ENCODE assay signal across 8 mouse cellular contexts in genomic region chr11:29693576-29694410, GRCm38 (mm10). TPM values are rescaled to one million over a fixed set of nuclear protein-coding genes. Genes with fewer than 3 reads are reported as not detected.
DNase-seq lines count a peak whose midpoint lies in the region; ATAC-seq and TF ChIP-seq lines count a peak whose summit lies in the region.

No protein-coding gene starts in this region.

- peaks cover 52% of the 10 kb centered on the region for H3K79me2 ChIP-seq in myocyte (ENCODE audit: control insufficient read depth, insufficient read depth)

- peak overlapping the region; percentile 94 for H3ac ChIP-seq in myocyte (ENCODE audit: control insufficient read depth, insufficient read length)

- H3K27me3 ChIP-seq in erythroblast, embryonic 14.5 days (ENCODE audit: control insufficient read depth): peaks cover 3% of the 10 kb centered on the region; the same call in 1 of the 2 replicates
- no peaks in the 10 kb centered on the region for H3K27me3 ChIP-seq in heart, embryonic 13.5 days (replicated peaks)
- H3K27me3 ChIP-seq in kidney, postnatal 0 days (ENCODE audit: insufficient read depth, low read length): no peaks in the 10 kb centered on the region
- H3K27me3 ChIP-seq in liver, embryonic 11.5 days (replicated peaks; ENCODE audit: control insufficient read depth, insufficient read depth, low read length): no peaks in the 10 kb centered on the region
- H3K27me3 ChIP-seq in myocyte (ENCODE audit: control insufficient read depth, insufficient read depth, insufficient read length): no peaks in the 10 kb centered on the region

- peak overlapping the region; percentile 100 for H3K9ac ChIP-seq in heart, embryonic 13.5 days
- H3K9ac ChIP-seq in kidney, postnatal 0 days (ENCODE audit: low read depth, low read length): peak overlapping the region; percentile 91
- H3K9ac ChIP-seq in liver, embryonic 11.5 days (ENCODE audit: low read depth, low read length): peak overlapping the region; percentile 95

- H3K4me2 ChIP-seq in heart, embryonic 13.5 days: peak overlapping the region; percentile 78
- H3K4me2 ChIP-seq in kidney, postnatal 0 days (ENCODE audit: low read length): peak overlapping the region; percentile 51
- H3K4me2 ChIP-seq in liver, embryonic 11.5 days: peak overlapping the region; percentile 70
- H3K4me2 ChIP-seq in myocyte (ENCODE audit: low read depth): peak overlapping the region; percentile 92

- H3K9me3 ChIP-seq in erythroblast, embryonic 14.5 days (ENCODE audit: control insufficient read depth, low read length): no peaks in the 10 kb centered on the region
- H3K9me3 ChIP-seq in heart, embryonic 13.5 days: no peaks in the 10 kb centered on the region
- H3K9me3 ChIP-seq in kidney, postnatal 0 days (replicated peaks; ENCODE audit: low read length): no peaks in the 10 kb centered on the region
- H3K9me3 ChIP-seq in liver, embryonic 11.5 days (ENCODE audit: control insufficient read depth, low read length): no peaks in the 10 kb centered on the region

- H3K27ac ChIP-seq in heart, embryonic 13.5 days (replicated peaks): peak overlapping the region; percentile 99
- H3K27ac ChIP-seq in kidney, postnatal 0 days: peak overlapping the region; percentile 96
- H3K27ac ChIP-seq in liver, embryonic 11.5 days (ENCODE audit: low read depth, low read length): peak overlapping the region; percentile 96

- H3K4me3 ChIP-seq in erythroblast, embryonic 14.5 days (replicated peaks): peak overlapping the region; percentile 95
- peak overlapping the region; percentile 97 for H3K4me3 ChIP-seq in heart, embryonic 13.5 days
- peak overlapping the region; percentile 89 for H3K4me3 ChIP-seq in kidney, postnatal 0 days (replicated peaks; ENCODE audit: low read depth, low read length)
- H3K4me3 ChIP-seq in liver, embryonic 11.5 days (ENCODE audit: low read depth, low read length): peak overlapping the region; percentile 94
- H3K4me3 ChIP-seq in myocyte: peak overlapping the region; percentile 93

- H3K4me1 ChIP-seq in erythroblast, embryonic 14.5 days (ENCODE audit: control insufficient read depth): peaks cover 27% of the 10 kb centered on the region
- H3K4me1 ChIP-seq in heart, embryonic 13.5 days: peaks cover 28% of the 10 kb centered on the region
- peaks cover 4% of the 10 kb centered on the region; the same call in 1 of the 2 replicates for H3K4me1 ChIP-seq in kidney, postnatal 0 days (replicated peaks; ENCODE audit: insufficient read depth, low read length)
- peaks cover 2% of the 10 kb centered on the region; the same call in 1 of the 2 replicates for H3K4me1 ChIP-seq in liver, embryonic 11.5 days (replicated peaks; ENCODE audit: control insufficient read depth, insufficient read depth, low read length)

- peak; percentile 42 for TF ChIP-seq POLR2A in myocyte (IDR thresholded peaks at IDR 0.05; ENCODE audit: insufficient read length, low read depth)

- DNase-seq in CD4-positive, CD25-positive, alpha-beta regulatory T cell, adult 2 months (ENCODE audit: low read depth, low spot score): peak; percentile 92
- peak; percentile 79 for DNase-seq in brain, embryonic 18.5 days (ENCODE audit: low read depth, low spot score)
- peak; percentile 94 for DNase-seq in kidney, postnatal 0 days (ENCODE audit: low spot score)
- peak; percentile 86 for DNase-seq in liver, embryonic 11.5 days (ENCODE audit: low spot score)
- DNase-seq in spleen, postnatal 4 days (ENCODE audit: low spot score in 2 of 2): peak; percentile 86 to 94

- TF ChIP-seq CTCF in kidney, postnatal 0 days (IDR thresholded peaks at IDR 0.05; ENCODE audit: low read depth): peak; percentile 75

- under 1% methylated on average over 51 of the region's 53 CpGs for WGBS in heart, embryonic 13.5 days
- under 1% methylated on average over 35 of the region's 53 CpGs for WGBS in kidney, postnatal 0 days
- WGBS in liver, embryonic 11.5 days: under 1% methylated on average over 51 of the region's 53 CpGs

- peaks cover 8% of the 10 kb centered on the region for H3K36me3 ChIP-seq in erythroblast, embryonic 14.5 days (ENCODE audit: control insufficient read depth)
- H3K36me3 ChIP-seq in heart, embryonic 13.5 days: peaks cover 10% of the 10 kb centered on the region
- no peaks in the 10 kb centered on the region for H3K36me3 ChIP-seq in kidney, postnatal 0 days (ENCODE audit: insufficient read depth, low read length)
- H3K36me3 ChIP-seq in liver, embryonic 11.5 days (ENCODE audit: control insufficient read depth, insufficient read depth, low read length): no peaks in the 10 kb centered on the region
- H3K36me3 ChIP-seq in myocyte (ENCODE audit: control insufficient read depth, insufficient read depth): peaks cover 10% of the 10 kb centered on the region

- peak; percentile 76 for ATAC-seq in heart, embryonic 13.5 days (ENCODE audit: extremely low read depth, insufficient number of reproducible peaks, low FRiP score, low TSS enrichment)
- ATAC-seq in kidney, postnatal 0 days (replicated peaks; ENCODE audit: low FRiP score, low read depth): peak; percentile 84
- ATAC-seq in liver, embryonic 11.5 days (replicated peaks; ENCODE audit: low FRiP score): peak; percentile 72

TF ChIP-seq in myocyte, 11 proteins besides CTCF, POLR2A, EP300 and RAD21:
- TF ChIP-seq MYOG (IDR thresholded peaks at IDR 0.05; ENCODE audit: control insufficient read depth in 1 of 3, insufficient read depth in 1 of 3, insufficient read length in 2 of 3, low read depth in 2 of 3): peak in 1 of 3 experiments; percentile 26
- TF ChIP-seq SRF (IDR thresholded peaks at IDR 0.05; ENCODE audit: control insufficient read depth, insufficient read length, low read depth): no peak
- peak; percentile 21 for TF ChIP-seq POLR2AphosphoS2 (IDR thresholded peaks at IDR 0.05; ENCODE audit: insufficient read length, low read depth)

RNA-seq across cellular contexts. Expression of gene Rtn4, which starts 1.0 kb away (rescaled TPM):
- 7.0 and 9.5 TPM in 2 replicates for polyA plus RNA-seq in erythroblast, embryonic 14.5 days (2012)
- polyA plus RNA-seq in heart, embryonic 13.5 days (2015; fragmentation: Nextera tagmentation; extraction: Ambion mirVana): 56.7 and 60.7 TPM in 2 replicates
- polyA plus RNA-seq in kidney, postnatal 0 days (2015; fragmentation: Nextera tagmentation; extraction: Ambion mirVana): 62.2 and 75.0 TPM in 2 replicates
- polyA plus RNA-seq in liver, embryonic 11.5 days (2014; fragmentation: Nextera tagmentation; extraction: Ambion mirVana): 23.4 and 24.6 TPM in 2 replicates
- polyA plus RNA-seq in myocyte (2012; fragmentation: generic; extraction: Trizol): 309 TPM

Comparison
In these comparisons a context has a peak if more than half of its experiments do, and no peak if none do; other contexts are left out.
1. Peak in every context shown above with its lines: DNase-seq, ATAC-seq, H3K4me3 ChIP-seq and H3K27ac ChIP-seq.